Mouse (Mus musculus) limb, embryonic 11.5 days (tissue): ENCODE measurements around the gene Snx3. TPM values are rescaled to one million over a fixed set of nuclear protein-coding genes. Genes with fewer than 3 reads are reported as not detected.

ENCODE experiments used
- ATAC-seq: fragments of 200-750 bp; cut with Nextera tagmentation; 2 replicates; pipeline ENCODE4 v1.8.0; 2017; ENCODE audit warnings: low read depth; ENCODE audit not compliant: insufficient number of reproducible peaks, low FRiP score, low TSS enrichment
- DNase-seq: peaks from one replicate; pipeline ENCODE4 v3.0.0-alpha.2; 2015; ENCODE audit warnings: low spot score
- H3K27ac ChIP-seq: fragments of 300-500 bp; sonication (generic); replicated peaks from 2 replicates; pipeline ENCODE4 v1.5.1; 2014; ENCODE audit warnings: low read depth, mild to moderate bottlenecking, low read length
- H3K27me3 ChIP-seq: fragments of 300-500 bp; sonication (generic); 2 replicates; pipeline ENCODE4 v1.6.1; 2014; ENCODE audit warnings: mild to moderate bottlenecking, low read length, mixed read lengths; ENCODE audit not compliant: control insufficient read depth, insufficient read depth
- H3K36me3 ChIP-seq: fragments of 300-500 bp; sonication (generic); 2 replicates; pipeline ENCODE4 v1.6.1; 2014; ENCODE audit warnings: mild to moderate bottlenecking, low read length, moderate library complexity, mixed read lengths; ENCODE audit not compliant: control insufficient read depth, insufficient read depth
- H3K4me1 ChIP-seq: fragments of 300-500 bp; sonication (generic); 2 replicates; pipeline ENCODE4 v1.6.1; 2014; ENCODE audit warnings: low read length, mixed read lengths; ENCODE audit not compliant: control insufficient read depth, insufficient read depth
- H3K4me2 ChIP-seq: fragments of 300-500 bp; sonication (generic); 2 replicates; pipeline ENCODE4 v1.6.1; 2014; ENCODE audit warnings: low read depth, mild to moderate bottlenecking, moderate library complexity; ENCODE audit not compliant: severe bottlenecking
- H3K4me3 ChIP-seq: fragments of 300-500 bp; sonication (generic); 2 replicates; pipeline ENCODE4 v1.5.1; 2014; ENCODE audit warnings: low read depth, low read length
- H3K9ac ChIP-seq: fragments of 300-500 bp; sonication (generic); 2 replicates; pipeline ENCODE4 v1.6.1; 2014; ENCODE audit warnings: mild to moderate bottlenecking, low read length
- H3K9me3 ChIP-seq: fragments of 300-500 bp; sonication (generic); 2 replicates; pipeline ENCODE4 v1.6.1; 2016; ENCODE audit warnings: low read length; ENCODE audit not compliant: control insufficient read depth
- WGBS: fragments of 180-500 bp; shearing (Covaris S2); extraction: QIAGEN DNeasy Blood & Tissue Kit; methylation state at CpG from one replicate; pipeline ENCODE4 v1.1.7; 2014; 5-methylcytosine and 5-hydroxymethylcytosine counted together
- polyA plus RNA-seq: library from polyadenylated mRNA; unstranded; fragments of >200 nt; fragmentation: Nextera tagmentation; extraction: Ambion mirVana; gene quantifications from 2 replicates; pipeline ENCODE4 v1.2.1, GENCODE M21; 2014

The Snx3 gene
- polyA plus RNA-seq, 1 experiment from 2014 or later = 248 TPM

DNA sequence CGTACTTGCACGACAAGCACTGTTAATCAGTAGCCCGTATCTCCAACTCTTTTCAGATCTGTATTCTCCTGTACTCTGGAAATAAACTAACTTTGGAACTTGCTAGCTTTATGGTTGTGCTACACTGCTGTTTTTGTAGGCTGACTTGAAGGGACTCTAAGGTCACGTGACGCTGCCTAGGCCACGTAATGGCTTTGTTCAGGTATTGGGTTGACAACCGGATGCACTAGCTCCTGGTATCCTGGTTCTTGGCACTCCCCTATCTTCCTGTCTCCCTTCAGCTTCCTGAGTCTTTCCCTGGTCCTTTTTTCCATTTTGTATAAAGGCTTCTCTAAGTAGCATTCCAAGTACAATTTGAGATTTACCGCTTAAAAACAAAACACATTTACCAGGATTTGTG is 1.2 kb upstream of the Snx3 start:
- no peak overlapping the region for H3K27ac ChIP-seq
- no peak for ATAC-seq

DNA sequence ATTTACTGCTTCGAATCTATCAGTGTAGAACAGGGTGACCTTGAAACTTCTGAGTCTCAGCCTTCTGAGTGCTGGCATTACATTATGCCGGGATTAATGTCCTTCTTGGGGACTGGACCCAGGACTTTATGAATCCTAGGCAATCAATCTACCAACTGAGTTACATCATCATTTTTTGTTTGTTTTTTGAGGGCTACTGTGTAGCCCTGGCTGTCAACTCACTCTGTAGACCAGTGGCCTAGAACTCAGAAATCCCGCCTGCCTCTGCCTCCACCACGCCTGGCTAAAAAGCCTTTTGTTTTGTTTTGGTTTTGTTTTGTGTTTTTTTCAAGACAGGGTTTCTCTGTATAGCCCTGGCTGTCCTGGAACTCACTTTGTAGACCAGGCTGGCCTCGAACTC is 669 bp upstream of the Snx3 start:
- H3K36me3 ChIP-seq = 0 out of 2 replicates have a peak, but pooled peaks cover 2% of the 10 kb centered on the region
- WGBS = 94% methylated on average over 5 of the region's 5 CpGs
- peak overlapping the region; percentile 82; the same call in 1 of the 2 replicates for H3K4me3 ChIP-seq
- peak overlapping the region; percentile 86 for H3K27ac ChIP-seq
- H3K9me3 ChIP-seq = no peaks in the 10 kb centered on the region
- no peaks in the 10 kb centered on the region; the same call in 1 of the 2 replicates for H3K4me1 ChIP-seq
- 0 out of 2 replicates have a peak overlapping the region, but pooled peaks have one; percentile 88 for H3K9ac ChIP-seq
- no peaks in the 10 kb centered on the region for H3K27me3 ChIP-seq
- ATAC-seq = no peak
- H3K4me2 ChIP-seq = peak overlapping the region; percentile 5; the same call in 1 of the 2 replicates
- no peak for DNase-seq

More for the DNA sequence above, 1.2 kb upstream of the Snx3 start:
- Histone ChIP-seq H3K4me2 (no peak overlapping the region), H3K4me1 (no peaks in the 10 kb centered on the region; the same call in 1 of the 2 replicates), H3K9ac (no peak overlapping the region), H3K9me3 (no peaks in the 10 kb centered on the region), H3K4me3 (no peak overlapping the region), H3K36me3 (0 out of 2 replicates have a peak, but pooled peaks cover 2% of the 10 kb centered on the region), H3K27me3 (no peaks in the 10 kb centered on the region)
- 97% methylated on average over 8 of the region's 8 CpGs for WGBS
- DNase-seq = no peak

DNA sequence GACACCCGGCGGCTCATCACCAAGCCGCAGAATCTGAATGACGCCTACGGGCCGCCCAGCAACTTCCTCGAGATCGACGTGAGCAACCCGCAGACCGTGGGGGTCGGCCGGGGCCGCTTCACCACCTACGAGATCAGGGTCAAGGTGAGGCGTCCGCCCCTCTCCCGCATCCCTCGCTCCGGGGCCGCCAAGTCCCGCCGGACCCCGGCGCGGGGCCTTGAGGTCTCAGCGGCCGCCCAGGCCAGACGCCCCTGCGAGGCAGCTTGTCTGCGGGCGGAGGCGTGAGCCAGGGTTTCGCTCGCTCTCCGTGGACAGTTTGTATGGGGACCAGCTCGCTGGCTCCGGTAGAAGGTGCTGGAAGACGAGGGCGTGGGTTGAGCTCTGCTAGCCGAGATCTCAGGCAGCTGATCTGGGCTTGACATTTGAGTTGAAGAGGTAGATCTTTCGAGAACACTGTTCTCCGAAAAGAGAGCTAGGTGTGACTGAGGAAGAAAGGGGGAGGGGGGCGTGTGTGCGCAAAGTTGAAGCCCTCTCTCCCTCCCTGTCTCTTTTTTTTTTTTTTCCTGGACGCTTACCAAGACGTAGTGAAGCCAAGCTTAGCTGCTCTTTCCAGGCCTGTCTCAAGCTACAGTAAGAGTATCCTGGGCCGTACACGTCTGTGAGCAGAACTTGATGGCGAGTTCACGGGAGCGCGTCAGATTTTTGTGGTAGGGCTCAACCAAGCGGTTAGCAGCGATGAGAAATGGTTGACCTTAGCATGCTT is 700 bp downstream of the Snx3 start:
- peak overlapping the region; percentile 71 for H3K4me2 ChIP-seq
- 0 out of 2 replicates have a peak, but pooled peaks cover 4% of the 10 kb centered on the region for H3K36me3 ChIP-seq
- H3K9me3 ChIP-seq = no peaks in the 10 kb centered on the region
- no peaks in the 10 kb centered on the region; the same call in 1 of the 2 replicates for H3K4me1 ChIP-seq
- ATAC-seq = peak; percentile 45
- no peaks in the 10 kb centered on the region for H3K27me3 ChIP-seq
- H3K27ac ChIP-seq = peak overlapping the region; percentile 86
- peak overlapping the region; percentile 88 for H3K9ac ChIP-seq
- H3K4me3 ChIP-seq = peak overlapping the region; percentile 82
- WGBS = 1% methylated on average over 44 of the region's 55 CpGs
- peak; percentile 68 for DNase-seq

DNA sequence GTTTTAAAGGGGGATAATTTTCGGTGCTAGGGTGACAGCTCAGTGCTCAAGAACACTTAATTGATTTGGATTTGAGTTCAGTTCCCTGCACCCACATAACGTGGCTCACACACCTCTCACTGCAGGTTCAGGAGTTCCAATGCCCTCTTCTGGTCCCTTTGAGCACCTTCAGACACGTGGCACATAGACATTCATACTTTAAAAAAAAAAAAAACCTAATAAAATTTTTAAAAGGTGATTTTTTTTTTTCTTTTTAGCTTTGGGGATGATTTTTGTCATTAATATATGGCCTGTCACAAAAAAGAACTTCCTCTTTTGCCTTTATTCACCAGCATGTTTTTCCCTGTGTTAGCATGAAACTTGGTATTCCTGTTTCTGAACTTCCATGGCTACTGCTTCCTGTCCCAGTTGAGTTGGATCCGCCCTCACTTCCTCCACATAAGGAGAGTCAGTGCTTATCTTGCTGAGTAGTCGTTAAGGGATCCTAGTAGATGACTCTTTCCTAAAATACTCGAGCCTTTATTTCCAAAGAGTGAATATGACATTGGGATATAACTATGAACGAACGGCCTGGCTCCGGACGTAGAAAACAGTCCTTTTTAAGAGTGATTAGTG is 2.4 kb downstream of the Snx3 start:
- Histone ChIP-seq H3K9ac (no peak overlapping the region), H3K9me3 (no peaks in the 10 kb centered on the region), H3K27ac (no peak overlapping the region), H3K4me3 (no peak overlapping the region), H3K27me3 (no peaks in the 10 kb centered on the region), H3K4me2 (no peak overlapping the region), H3K36me3 (0 out of 2 replicates have a peak, but pooled peaks cover 4% of the 10 kb centered on the region), H3K4me1 (no peaks in the 10 kb centered on the region; the same call in 1 of the 2 replicates)
- ATAC-seq (no peak), DNase-seq (no peak)
- 91% methylated on average over 10 of the region's 10 CpGs for WGBS

DNA sequence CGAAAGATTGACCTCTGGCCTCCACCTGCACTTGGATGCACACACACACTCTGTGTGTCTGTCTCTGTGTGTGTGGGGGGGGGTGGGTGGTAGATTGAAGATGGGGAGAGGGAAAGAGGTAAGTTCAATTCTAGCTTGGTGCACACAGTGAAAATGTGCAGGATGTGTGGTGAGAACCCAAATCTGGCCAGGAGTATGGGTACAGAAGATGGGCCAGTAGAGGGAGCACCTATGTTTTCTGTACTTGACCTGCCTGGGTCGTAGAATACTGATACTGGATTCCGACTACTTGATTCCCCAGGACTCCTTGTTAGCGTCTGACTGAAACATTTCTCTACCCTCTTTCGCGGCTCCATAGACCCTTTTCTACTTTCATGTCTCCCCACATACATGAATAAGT is 8.3 kb downstream of the Snx3 start:
- H3K4me2 ChIP-seq = no peak overlapping the region
- H3K9ac ChIP-seq = no peak overlapping the region
- no peaks in the 10 kb centered on the region for H3K9me3 ChIP-seq
- 0 out of 2 replicates have a peak, but pooled peaks cover 2% of the 10 kb centered on the region for H3K36me3 ChIP-seq
- H3K4me3 ChIP-seq = no peak overlapping the region
- no peaks in the 10 kb centered on the region for H3K27me3 ChIP-seq
- H3K4me1 ChIP-seq = no peaks in the 10 kb centered on the region
- DNase-seq (no peak), ATAC-seq (no peak)
- H3K27ac ChIP-seq = no peak overlapping the region
- 89% methylated on average over 6 of the region's 6 CpGs for WGBS

DNA sequence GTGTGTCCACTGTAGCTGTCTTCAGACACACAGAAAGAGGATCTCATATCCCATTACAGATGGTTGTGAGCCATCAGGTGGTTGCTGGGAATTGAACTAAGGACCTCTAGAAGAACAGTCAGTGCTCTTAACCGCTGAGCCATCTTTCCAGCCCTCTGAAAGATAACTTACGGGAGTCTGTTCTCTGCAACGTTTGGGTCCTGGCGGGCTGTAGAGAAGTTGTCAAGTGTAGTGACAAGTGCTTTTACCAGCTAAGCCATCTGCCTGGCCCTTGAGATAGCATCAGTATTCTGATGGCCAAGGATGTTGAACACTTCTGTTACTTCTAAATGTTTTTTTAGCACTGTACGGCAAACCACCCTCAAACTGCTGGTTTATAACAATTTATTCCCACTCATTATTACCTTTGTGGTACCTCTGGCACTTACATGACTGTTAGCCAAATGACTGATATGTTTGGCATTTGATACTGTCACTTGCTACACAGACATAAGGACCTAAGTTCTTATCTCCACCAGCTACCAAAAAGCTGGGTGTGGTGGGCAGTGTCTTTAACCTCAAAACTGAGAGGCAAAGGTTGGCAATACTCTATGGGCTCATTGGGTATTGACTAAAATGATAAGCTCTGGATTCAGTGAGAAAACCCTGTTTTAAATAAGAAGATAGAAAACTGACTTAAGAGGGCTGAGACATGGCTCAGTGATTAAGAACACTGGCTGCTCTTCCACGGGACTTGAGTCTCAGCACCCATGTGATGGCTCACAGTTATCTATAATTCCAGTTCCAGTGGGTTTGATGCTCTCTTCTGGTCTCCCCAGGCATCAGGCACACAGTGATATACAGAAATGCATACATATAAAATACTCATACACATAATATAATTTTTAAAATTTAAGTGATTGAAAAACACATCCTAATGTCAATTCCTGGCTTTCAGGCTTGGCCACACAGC is 9.6 kb downstream of the Snx3 start:
- Histone ChIP-seq H3K4me1 (no peaks in the 10 kb centered on the region), H3K27me3 (no peaks in the 10 kb centered on the region), H3K4me2 (no peak overlapping the region), H3K36me3 (0 out of 2 replicates have a peak, but pooled peaks cover 2% of the 10 kb centered on the region), H3K4me3 (no peak overlapping the region), H3K27ac (no peak overlapping the region), H3K9me3 (no peaks in the 10 kb centered on the region), H3K9ac (no peak overlapping the region)
- no peak for DNase-seq
- 96% methylated on average over 6 of the region's 6 CpGs for WGBS
- no peak for ATAC-seq

DNA sequence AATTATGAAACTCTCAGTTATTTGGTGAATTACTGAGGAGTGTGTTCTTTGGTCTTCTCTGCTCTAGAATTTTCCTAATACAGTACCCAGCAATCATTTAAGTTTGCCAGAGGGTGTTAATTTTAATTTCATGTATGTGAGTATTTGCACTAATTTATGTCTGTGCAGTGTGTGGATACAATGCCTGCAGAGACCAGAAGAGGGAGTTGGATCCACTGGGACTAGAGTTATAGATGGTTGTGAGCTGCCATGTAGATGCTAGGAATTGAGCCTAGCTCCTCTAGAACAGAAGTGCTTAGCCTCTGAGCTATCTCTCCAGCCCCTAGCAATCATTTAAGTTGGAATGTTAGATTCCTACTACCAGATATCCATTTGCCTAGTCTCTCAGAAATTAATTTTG is 12.3 kb downstream of the Snx3 start:
- no peak for DNase-seq
- Histone ChIP-seq H3K4me1 (no peaks in the 10 kb centered on the region), H3K4me3 (no peak overlapping the region), H3K9ac (no peak overlapping the region), H3K36me3 (no peaks in the 10 kb centered on the region), H3K27me3 (no peaks in the 10 kb centered on the region), H3K27ac (no peak overlapping the region), H3K9me3 (no peaks in the 10 kb centered on the region), H3K4me2 (no peak overlapping the region)
- no peak for ATAC-seq

DNA sequence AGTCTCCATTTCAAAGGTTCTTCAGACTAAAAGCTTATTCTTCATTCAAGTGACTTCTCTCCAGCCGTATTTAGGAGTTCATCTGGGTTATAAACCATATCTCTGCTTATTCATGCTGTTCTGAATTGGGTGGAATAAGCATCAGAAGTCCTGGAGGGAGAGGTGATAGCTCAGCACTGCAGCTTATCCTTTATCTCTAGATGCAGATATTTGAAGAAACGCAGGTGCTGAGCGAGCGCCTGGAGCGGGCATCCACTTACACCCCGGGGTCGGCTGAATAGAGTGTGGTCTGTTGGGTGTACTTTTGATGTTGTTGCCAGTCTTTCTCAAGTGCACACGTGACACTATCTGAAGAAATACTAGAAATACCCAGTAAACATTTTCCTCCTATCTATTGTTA is 16.5 kb downstream of the Snx3 start:
- Histone ChIP-seq H3K9ac (no peak overlapping the region), H3K36me3 (no peaks in the 10 kb centered on the region), H3K9me3 (no peaks in the 10 kb centered on the region), H3K27me3 (no peaks in the 10 kb centered on the region), H3K27ac (no peak overlapping the region), H3K4me1 (peaks cover under 1% of the 10 kb centered on the region; the same call in 1 of the 2 replicates), H3K4me2 (no peak overlapping the region), H3K4me3 (no peak overlapping the region)
- no peak for DNase-seq
- no peak for ATAC-seq
- WGBS = 92% methylated on average over 8 of the region's 8 CpGs
